Mouse (Mus musculus): Measurements from ENCODE around the gene Spata22. TPM values are rescaled to one million over a fixed set of nuclear protein-coding genes. Genes with fewer than 3 reads are reported as not detected.
"Not testable (repeated sequence)": the region's sequence is repeated elsewhere in the genome, so short reads cannot be mapped to it uniquely, and the experiment has no call there.

The Spata22 gene
- 8.6 and 10.5 TPM in 2 replicates for polyA plus RNA-seq (2012; ENCODE audit: insufficient read depth, insufficient read length, missing spikeins)

- Histone ChIP-seq H3K27ac (replicated peaks; ENCODE audit: low read depth, low read length) (no peak within 1 kb of the TSS), H3K4me1 (ENCODE audit: control insufficient read depth, insufficient read depth, insufficient read length, low read length) (peaks cover 3% of the 10 kb centered on the region; the same call in 1 of the 2 replicates), H3K4me3 (ENCODE audit: insufficient read depth, low read depth, low read length) (no peak within 1 kb of the TSS)
Observed at GRCm38 (mm10) chr11:73329442-73329841, at the start of gene Spata22, which contains the start of the genes Aspa and Gm49340. Spata22 (plus strand) TSS chr11:73329741. Aspa (minus strand) TSS chr11:73329596. Gm49340 (plus strand) TSS chr11:73329741.

GRCm38 (mm10) chr11:73280710-73281109 lies 48.8 kb upstream of the Spata22 start:
- Histone ChIP-seq H3K4me1 (ENCODE audit: control insufficient read depth, insufficient read depth, insufficient read length, low read length) (peaks cover 2% of the 10 kb centered on the region), H3K27ac (replicated peaks; ENCODE audit: low read depth, low read length) (no peak overlapping the region), H3K4me3 (ENCODE audit: insufficient read depth, low read depth, low read length) (no peak overlapping the region)

- Histone ChIP-seq H3K4me3 (ENCODE audit: insufficient read depth, low read depth, low read length) (peak overlapping the region; percentile 49), H3K4me1 (ENCODE audit: control insufficient read depth, insufficient read depth, insufficient read length, low read length) (peaks cover 5% of the 10 kb centered on the region), H3K27ac (replicated peaks; ENCODE audit: low read depth, low read length) (no peak overlapping the region)
Observed at GRCm38 (mm10) chr11:73281528-73282027, 48.0 kb upstream of the Spata22 start.

- no peak overlapping the region for H3K27ac ChIP-seq (replicated peaks; ENCODE audit: low read depth, low read length)
- H3K4me3 ChIP-seq (ENCODE audit: insufficient read depth, low read depth, low read length) = no peak overlapping the region
- H3K4me1 ChIP-seq (ENCODE audit: control insufficient read depth, insufficient read depth, insufficient read length, low read length) = peaks cover 5% of the 10 kb centered on the region
Observed at GRCm38 (mm10) chr11:73283369-73283768, 46.2 kb upstream of the Spata22 start.

- peak overlapping the region; percentile 49; the same call in 1 of the 2 replicates for H3K27ac ChIP-seq (replicated peaks; ENCODE audit: low read depth, low read length)
- peaks cover 5% of the 10 kb centered on the region for H3K4me1 ChIP-seq (ENCODE audit: control insufficient read depth, insufficient read depth, insufficient read length, low read length)
- H3K4me3 ChIP-seq (ENCODE audit: insufficient read depth, low read depth, low read length) = no peak overlapping the region
Observed at GRCm38 (mm10) chr11:73283926-73284325, 45.6 kb upstream of the Spata22 start.

GRCm38 (mm10) chr11:73284351-73284750 lies 45.2 kb upstream of the Spata22 start:
- Histone ChIP-seq H3K4me3 (ENCODE audit: insufficient read depth, low read depth, low read length) (no peak overlapping the region), H3K27ac (replicated peaks; ENCODE audit: low read depth, low read length) (peak overlapping the region; percentile 93), H3K4me1 (ENCODE audit: control insufficient read depth, insufficient read depth, insufficient read length, low read length) (peaks cover 8% of the 10 kb centered on the region)

GRCm38 (mm10) chr11:73289621-73290020 lies 39.9 kb upstream of the Spata22 start:
- H3K27ac ChIP-seq (replicated peaks; ENCODE audit: low read depth, low read length) = peak overlapping the region; percentile 89
- H3K4me1 ChIP-seq (ENCODE audit: control insufficient read depth, insufficient read depth, insufficient read length, low read length) = peaks cover 13% of the 10 kb centered on the region
- H3K4me3 ChIP-seq (ENCODE audit: insufficient read depth, low read depth, low read length) = no peak overlapping the region

- no peaks in the 10 kb centered on the region for H3K4me1 ChIP-seq (ENCODE audit: control insufficient read depth, insufficient read depth, insufficient read length, low read length)
- H3K4me3 ChIP-seq (ENCODE audit: insufficient read depth, low read depth, low read length) = no peak overlapping the region
- no peak overlapping the region for H3K27ac ChIP-seq (replicated peaks; ENCODE audit: low read depth, low read length)
Observed at GRCm38 (mm10) chr11:73303123-73303522, 26.4 kb upstream of the Spata22 start.

- Histone ChIP-seq H3K27ac (replicated peaks; ENCODE audit: low read depth, low read length) (no peak overlapping the region), H3K4me3 (ENCODE audit: insufficient read depth, low read depth, low read length) (no peak overlapping the region), H3K4me1 (ENCODE audit: control insufficient read depth, insufficient read depth, insufficient read length, low read length) (no peaks in the 10 kb centered on the region)
Observed at GRCm38 (mm10) chr11:73315961-73316360, 13.6 kb upstream of the Spata22 start.

GRCm38 (mm10) chr11:73318581-73318980 lies 11.0 kb upstream of the Spata22 start:
- not testable (repeated sequence) for H3K4me3 ChIP-seq (ENCODE audit: insufficient read depth, low read depth, low read length); H3K27ac ChIP-seq (replicated peaks; ENCODE audit: low read depth, low read length); H3K4me1 ChIP-seq (ENCODE audit: control insufficient read depth, insufficient read depth, insufficient read length, low read length)

GRCm38 (mm10) chr11:73321064-73321463 lies 8.5 kb upstream of the Spata22 start:
- not testable (repeated sequence) for H3K4me3 ChIP-seq (ENCODE audit: insufficient read depth, low read depth, low read length); H3K4me1 ChIP-seq (ENCODE audit: control insufficient read depth, insufficient read depth, insufficient read length, low read length); H3K27ac ChIP-seq (replicated peaks; ENCODE audit: low read depth, low read length)

GRCm38 (mm10) chr11:73323906-73324830 lies 5.4 kb upstream of the Spata22 start:
- H3K4me1 ChIP-seq (ENCODE audit: control insufficient read depth, insufficient read depth, insufficient read length, low read length) = peaks cover 3% of the 10 kb centered on the region; the same call in 1 of the 2 replicates
- H3K27ac ChIP-seq (replicated peaks; ENCODE audit: low read depth, low read length) = peak overlapping the region; percentile 99
- H3K4me3 ChIP-seq (ENCODE audit: insufficient read depth, low read depth, low read length) = peak overlapping the region; percentile 72

- Histone ChIP-seq H3K27ac (replicated peaks; ENCODE audit: low read depth, low read length) (peak overlapping the region; percentile 88), H3K4me3 (ENCODE audit: insufficient read depth, low read depth, low read length) (peak overlapping the region; percentile 39)
Observed at GRCm38 (mm10) chr11:73326485-73326886, 3.1 kb upstream of the Spata22 start.

GRCm38 (mm10) chr11:73327361-73327760 lies 2.2 kb upstream of the Spata22 start:
- no peak overlapping the region for H3K27ac ChIP-seq (replicated peaks; ENCODE audit: low read depth, low read length)

More at GRCm38 (mm10) chr11:73326485-73326886, 3.1 kb upstream of the Spata22 start:
- peaks cover 3% of the 10 kb centered on the region; the same call in 1 of the 2 replicates for H3K4me1 ChIP-seq (ENCODE audit: control insufficient read depth, insufficient read depth, insufficient read length, low read length)

GRCm38 (mm10) chr11:73333357-73333756 lies 3.8 kb downstream of the Spata22 start:
- Histone ChIP-seq H3K27ac (replicated peaks; ENCODE audit: low read depth, low read length) (no peak overlapping the region), H3K4me1 (ENCODE audit: control insufficient read depth, insufficient read depth, insufficient read length, low read length) (no peaks in the 10 kb centered on the region)

More at GRCm38 (mm10) chr11:73327361-73327760, 2.2 kb upstream of the Spata22 start:
- peaks cover 3% of the 10 kb centered on the region; the same call in 1 of the 2 replicates for H3K4me1 ChIP-seq (ENCODE audit: control insufficient read depth, insufficient read depth, insufficient read length, low read length)
- no peak overlapping the region for H3K4me3 ChIP-seq (ENCODE audit: insufficient read depth, low read depth, low read length)

More at GRCm38 (mm10) chr11:73333357-73333756, 3.8 kb downstream of the Spata22 start:
- H3K4me3 ChIP-seq (ENCODE audit: insufficient read depth, low read depth, low read length) = no peak overlapping the region

All from brown adipose tissue, adult 24 weeks (tissue).